Mouse (Mus musculus): ENCODE measurements around the gene Syt16. TPM values are rescaled to one million over a fixed set of nuclear protein-coding genes. Genes with fewer than 3 reads are reported as not detected.

The Syt16 gene
- not detected in 2 replicates for polyA plus RNA-seq (2012)

GRCm38 (mm10) chr12:73997297-73998127, at the start of gene Syt16:
Gene Syt16, plus strand, starts transcription at chr12:73997661.
- Histone ChIP-seq H3K9me3 (ENCODE audit: control insufficient read depth, low read length) (no peaks in the 10 kb centered on the region), H3K36me3 (ENCODE audit: control insufficient read depth) (no peaks in the 10 kb centered on the region), H3K4me3 (replicated peaks) (no peak within 1 kb of the TSS), H3K4me1 (ENCODE audit: control insufficient read depth) (no peaks in the 10 kb centered on the region), H3K27me3 (ENCODE audit: control insufficient read depth) (peaks cover 36% of the 10 kb centered on the region)
- TF ChIP-seq GATA1 (IDR thresholded peaks at IDR 0.05; ENCODE audit: low read length), result no peak
- TF ChIP-seq TAL1 (IDR thresholded peaks at IDR 0.05; ENCODE audit: low read length), result no peak

- H3K4me1 ChIP-seq (ENCODE audit: control insufficient read depth), result peaks cover 15% of the 10 kb centered on the region
- TF ChIP-seq TAL1 (IDR thresholded peaks at IDR 0.05; ENCODE audit: low read length) (no peak), GATA1 (IDR thresholded peaks at IDR 0.05; ENCODE audit: low read length) (no peak)
- no peaks in the 10 kb centered on the region for H3K9me3 ChIP-seq (ENCODE audit: control insufficient read depth, low read length)
- H3K4me3 ChIP-seq (replicated peaks), result no peak overlapping the region
- peaks cover 21% of the 10 kb centered on the region for H3K36me3 ChIP-seq (ENCODE audit: control insufficient read depth)
- peaks cover 11% of the 10 kb centered on the region for H3K27me3 ChIP-seq (ENCODE audit: control insufficient read depth)
Observed at GRCm38 (mm10) chr12:73948415-73948814, 49.0 kb upstream of the Syt16 start.

- Histone ChIP-seq H3K9me3 (ENCODE audit: control insufficient read depth, low read length) (no peaks in the 10 kb centered on the region), H3K4me3 (replicated peaks) (peak overlapping the region; percentile 54), H3K4me1 (ENCODE audit: control insufficient read depth) (peaks cover 25% of the 10 kb centered on the region), H3K27me3 (ENCODE audit: control insufficient read depth) (peaks cover 11% of the 10 kb centered on the region), H3K36me3 (ENCODE audit: control insufficient read depth) (peaks cover 10% of the 10 kb centered on the region)
- TF ChIP-seq TAL1 (IDR thresholded peaks at IDR 0.05; ENCODE audit: low read length) (no peak), GATA1 (IDR thresholded peaks at IDR 0.05; ENCODE audit: low read length) (no peak)
Observed at GRCm38 (mm10) chr12:73949318-73950058, 48.0 kb upstream of the Syt16 start.

- peaks cover 25% of the 10 kb centered on the region for H3K4me1 ChIP-seq (ENCODE audit: control insufficient read depth)
- peak overlapping the region; percentile 57 for H3K4me3 ChIP-seq (replicated peaks)
- peaks cover 11% of the 10 kb centered on the region for H3K27me3 ChIP-seq (ENCODE audit: control insufficient read depth)
- H3K36me3 ChIP-seq (ENCODE audit: control insufficient read depth), result no peaks in the 10 kb centered on the region; the same call in 1 of the 2 replicates
- TF ChIP-seq GATA1 (IDR thresholded peaks at IDR 0.05; ENCODE audit: low read length), result no peak
- no peak for TF ChIP-seq TAL1 (IDR thresholded peaks at IDR 0.05; ENCODE audit: low read length)
- no peaks in the 10 kb centered on the region for H3K9me3 ChIP-seq (ENCODE audit: control insufficient read depth, low read length)
Observed at GRCm38 (mm10) chr12:73952879-73953278, 44.6 kb upstream of the Syt16 start.

DNA sequence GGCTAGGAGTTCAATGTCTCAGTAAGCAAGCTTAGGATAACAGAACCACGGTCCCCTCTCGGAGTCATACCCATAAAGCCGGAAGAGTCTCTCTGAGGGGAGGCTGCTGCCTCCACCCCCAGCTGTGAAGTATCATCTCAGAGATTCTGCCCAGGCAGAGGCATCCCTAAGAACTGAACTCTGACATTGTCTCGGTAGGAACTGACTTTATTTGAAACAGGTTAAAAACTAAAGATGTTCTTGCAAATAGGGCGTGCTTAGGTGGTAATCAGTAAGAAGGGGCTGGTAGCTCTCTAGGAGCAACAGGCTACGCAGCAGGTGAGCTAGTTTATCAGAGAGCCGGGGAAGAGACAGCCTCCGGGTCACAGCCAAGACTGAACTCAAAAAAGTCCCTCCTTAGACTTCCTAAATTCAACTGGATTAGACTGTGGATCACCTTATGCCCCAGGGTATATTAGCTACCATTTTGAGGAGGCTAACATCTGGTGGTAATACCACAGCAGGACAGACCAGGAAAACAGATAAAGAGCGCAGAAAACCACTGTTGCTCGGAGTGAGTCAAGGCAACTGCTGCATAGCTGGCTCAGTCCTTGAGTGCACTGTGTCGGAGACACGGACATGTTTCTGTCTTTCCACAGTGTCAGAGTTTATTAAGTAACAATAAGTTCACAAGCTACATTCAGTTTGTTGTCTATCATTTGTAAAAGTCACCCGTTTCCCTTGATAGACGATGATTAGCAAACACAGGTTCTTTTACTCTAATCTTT, 43.9 kb upstream of the Syt16 start:
- H3K27me3 ChIP-seq (ENCODE audit: control insufficient read depth), result peaks cover 11% of the 10 kb centered on the region
- TF ChIP-seq GATA1 (IDR thresholded peaks at IDR 0.05; ENCODE audit: low read length) (no peak), TAL1 (IDR thresholded peaks at IDR 0.05; ENCODE audit: low read length) (no peak)
- H3K36me3 ChIP-seq (ENCODE audit: control insufficient read depth), result no peaks in the 10 kb centered on the region
- peaks cover 25% of the 10 kb centered on the region for H3K4me1 ChIP-seq (ENCODE audit: control insufficient read depth)
- no peaks in the 10 kb centered on the region for H3K9me3 ChIP-seq (ENCODE audit: control insufficient read depth, low read length)
- H3K4me3 ChIP-seq (replicated peaks), result peak overlapping the region; percentile 57

DNA sequence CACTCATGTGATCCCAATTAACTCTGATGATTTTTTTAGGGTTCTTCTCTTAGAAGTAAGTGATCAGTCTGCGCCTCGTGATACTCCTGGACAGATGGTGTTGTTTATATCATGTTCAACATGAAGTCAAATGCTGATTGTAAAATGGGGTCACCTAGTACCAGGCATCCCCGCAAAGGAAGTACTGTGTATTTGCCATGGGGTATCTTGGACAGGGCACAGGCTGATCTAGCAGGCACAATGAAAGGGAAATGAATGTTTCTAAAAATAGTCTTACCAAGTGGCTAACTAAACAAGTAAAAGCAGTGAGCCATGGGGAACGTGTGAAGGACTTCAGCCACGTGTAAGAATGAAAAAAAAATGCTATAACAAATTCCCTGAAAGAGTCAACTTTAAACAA, 42.7 kb upstream of the Syt16 start:
- Histone ChIP-seq H3K36me3 (ENCODE audit: control insufficient read depth) (no peaks in the 10 kb centered on the region), H3K4me3 (replicated peaks) (no peak overlapping the region), H3K9me3 (ENCODE audit: control insufficient read depth, low read length) (no peaks in the 10 kb centered on the region), H3K27me3 (ENCODE audit: control insufficient read depth) (peaks cover 5% of the 10 kb centered on the region), H3K4me1 (ENCODE audit: control insufficient read depth) (peaks cover 19% of the 10 kb centered on the region)
- TF ChIP-seq TAL1 (IDR thresholded peaks at IDR 0.05; ENCODE audit: low read length) (no peak), GATA1 (IDR thresholded peaks at IDR 0.05; ENCODE audit: low read length) (no peak)

GRCm38 (mm10) chr12:73957676-73958075, 39.8 kb upstream of the Syt16 start:
- TF ChIP-seq TAL1 (IDR thresholded peaks at IDR 0.05; ENCODE audit: low read length), result no peak
- no peak for TF ChIP-seq GATA1 (IDR thresholded peaks at IDR 0.05; ENCODE audit: low read length)
- no peaks in the 10 kb centered on the region for H3K27me3 ChIP-seq (ENCODE audit: control insufficient read depth)
- H3K9me3 ChIP-seq (ENCODE audit: control insufficient read depth, low read length), result no peaks in the 10 kb centered on the region
- H3K36me3 ChIP-seq (ENCODE audit: control insufficient read depth), result no peaks in the 10 kb centered on the region
- H3K4me3 ChIP-seq (replicated peaks), result no peak overlapping the region
- H3K4me1 ChIP-seq (ENCODE audit: control insufficient read depth), result peaks cover 17% of the 10 kb centered on the region

- TF ChIP-seq GATA1 (IDR thresholded peaks at IDR 0.05; ENCODE audit: low read length) (no peak), TAL1 (IDR thresholded peaks at IDR 0.05; ENCODE audit: low read length) (no peak)
Observed at GRCm38 (mm10) chr12:73958830-73959229, 38.6 kb upstream of the Syt16 start.

More at GRCm38 (mm10) chr12:73958830-73959229, 38.6 kb upstream of the Syt16 start:
- peaks cover 9% of the 10 kb centered on the region for H3K4me1 ChIP-seq (ENCODE audit: control insufficient read depth)
- H3K9me3 ChIP-seq (ENCODE audit: control insufficient read depth, low read length), result no peaks in the 10 kb centered on the region
- no peak overlapping the region for H3K4me3 ChIP-seq (replicated peaks)
- H3K27me3 ChIP-seq (ENCODE audit: control insufficient read depth), result no peaks in the 10 kb centered on the region
- H3K36me3 ChIP-seq (ENCODE audit: control insufficient read depth), result no peaks in the 10 kb centered on the region

Measured in erythroblast, embryonic 14.5 days (primary cell).